Mouse (Mus musculus) megakaryocyte-erythroid progenitor cell, adult 5-6 weeks (primary cell): Measurements from ENCODE around the gene Gm49337. TPM values are rescaled to one million over a fixed set of nuclear protein-coding genes. Genes with fewer than 3 reads are reported as not detected.

ENCODE experiments used
- ATAC-seq: replicated peaks from 2 replicates; pipeline ENCODE4 v1.8.0; 2016; ENCODE audit warnings: mild to moderate bottlenecking, inconsistent platforms; ENCODE audit not compliant: severe bottlenecking, poor library complexity, low FRiP score, low TSS enrichment
- total RNA-seq, 2 experiments: library from RNA; stranded (forward) in 1 of 2; stranded (reverse) in 1 of 2; fragments of 200-1000, 215-1000 nt in 1 of 2; fragments of >200 nt in 1 of 2; fragmentation: Nextera tagmentation in 1 of 2; gene quantifications; 2 replicates each; pipeline ENCODE4 v1.2.3; 2014 to 2017

Gene Gm49337
- total RNA-seq (2014; fragmentation: Nextera tagmentation), result not detected in 2 replicates
- not detected in 2 replicates for total RNA-seq (2017)

DNA sequence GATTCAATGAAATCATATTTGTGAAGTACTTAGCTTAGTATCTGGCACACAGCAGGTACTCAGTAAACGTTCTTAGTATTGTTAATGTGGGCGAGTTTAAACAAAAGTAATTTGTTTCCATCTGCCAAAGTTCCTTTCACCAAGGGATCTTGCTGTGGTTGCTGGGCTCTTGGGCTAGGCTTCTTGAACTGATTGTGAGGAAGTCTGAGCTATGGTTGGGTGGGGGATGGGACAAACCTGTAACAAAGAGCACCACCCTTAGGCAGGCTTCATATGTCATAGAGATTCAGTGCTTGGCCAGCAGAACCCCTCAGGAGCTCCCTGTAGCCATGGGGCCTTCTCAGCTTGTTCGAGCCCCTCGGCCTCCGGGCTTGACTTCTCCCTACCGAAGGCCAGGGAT is at the start of gene Gm49337, which contains the start of gene 1700042G07Rik:
TSS of gene Gm49337 (plus strand) at position 313 of the 400 bp plus-strand sequence.
TSS of gene 1700042G07Rik (plus strand) at position 301 of the 400 bp plus-strand sequence.
- ATAC-seq, result no peak

DNA sequence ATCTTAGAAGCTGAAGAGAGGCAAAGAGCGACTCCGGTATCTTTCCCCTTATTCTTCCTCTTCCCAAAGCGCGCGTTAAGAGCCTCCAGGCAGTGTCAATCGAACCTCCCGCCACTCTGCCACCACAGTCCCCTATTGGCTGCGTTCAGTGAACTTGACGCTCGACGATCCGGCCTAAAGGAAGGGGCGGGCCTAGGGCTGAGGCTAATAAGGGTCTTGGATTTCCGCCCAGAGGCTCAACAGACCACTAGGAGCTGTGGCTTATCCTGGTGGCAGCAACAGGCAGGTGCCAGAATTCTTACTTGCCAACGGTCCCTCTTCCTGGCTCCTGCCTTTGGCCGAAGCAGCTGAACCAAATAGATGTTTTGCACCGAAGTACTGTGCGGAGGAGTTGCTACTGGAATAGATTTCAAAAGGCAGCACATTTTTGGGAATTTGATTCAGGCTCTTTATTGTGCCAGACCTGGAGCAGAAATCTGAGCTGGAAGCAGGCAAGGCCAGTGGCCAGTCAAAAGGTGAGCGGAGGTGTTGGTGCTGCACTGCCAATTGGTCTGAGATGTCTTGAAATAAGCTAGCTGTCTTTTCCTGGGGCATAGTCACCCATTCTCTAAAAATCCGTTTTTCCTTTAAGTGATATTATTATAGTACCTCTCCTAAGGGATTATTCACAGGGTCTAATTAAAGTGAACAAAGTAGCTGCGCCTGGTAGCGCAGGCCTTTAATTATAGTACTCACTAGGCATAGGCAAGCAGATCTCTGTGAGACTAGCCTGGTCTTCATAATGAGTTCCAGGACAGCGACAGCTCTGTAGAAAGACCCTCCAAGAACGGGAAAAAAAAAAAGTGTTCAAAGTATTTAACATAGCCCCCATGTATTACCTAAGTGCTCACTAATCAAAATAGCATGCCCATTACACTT is 49.3 kb upstream of the Gm49337 start, which contains the start of the genes Rad54l and Pomgnt1:
TSS of gene Rad54l (minus strand) at position 89 of the 918 bp plus-strand sequence.
TSS of gene Pomgnt1 (plus strand) at position 239 of the 918 bp plus-strand sequence.
- ATAC-seq, result peak; percentile 97

GRCm38 (mm10) chr4:116125803-116126386 is 47.3 kb upstream of the Gm49337 start:
- peak; percentile 46 for ATAC-seq

- no peak for ATAC-seq
Measured at GRCm38 (mm10) chr4:116127956-116128355, 45.2 kb upstream of the Gm49337 start.

DNA sequence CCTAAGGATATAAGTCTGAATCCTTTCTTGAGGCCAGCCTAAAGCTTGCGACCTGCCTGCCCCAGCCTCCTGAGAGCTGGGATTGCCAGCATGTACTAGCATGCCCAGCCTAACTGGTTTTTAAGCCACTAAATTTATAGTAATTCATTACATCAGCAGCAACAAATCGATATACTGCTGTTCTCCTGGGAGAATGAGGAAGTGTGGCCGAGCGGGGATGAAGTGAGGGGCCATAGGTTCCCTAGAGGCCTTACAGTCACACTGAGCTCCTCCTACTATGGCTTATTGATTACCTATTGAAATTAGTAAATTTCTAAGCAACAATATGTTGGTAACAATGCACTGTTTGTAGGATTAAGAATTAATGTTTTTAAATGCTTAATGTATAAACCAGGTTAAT is 40.1 kb upstream of the Gm49337 start:
- no peak for ATAC-seq

- peak; percentile 73 for ATAC-seq
Measured at GRCm38 (mm10) chr4:116134990-116135389, 38.2 kb upstream of the Gm49337 start.

- no peak for ATAC-seq
Measured at GRCm38 (mm10) chr4:116137421-116137996, 35.7 kb upstream of the Gm49337 start.

GRCm38 (mm10) chr4:116140801-116141574 is 32.2 kb upstream of the Gm49337 start:
- no peak for ATAC-seq

DNA sequence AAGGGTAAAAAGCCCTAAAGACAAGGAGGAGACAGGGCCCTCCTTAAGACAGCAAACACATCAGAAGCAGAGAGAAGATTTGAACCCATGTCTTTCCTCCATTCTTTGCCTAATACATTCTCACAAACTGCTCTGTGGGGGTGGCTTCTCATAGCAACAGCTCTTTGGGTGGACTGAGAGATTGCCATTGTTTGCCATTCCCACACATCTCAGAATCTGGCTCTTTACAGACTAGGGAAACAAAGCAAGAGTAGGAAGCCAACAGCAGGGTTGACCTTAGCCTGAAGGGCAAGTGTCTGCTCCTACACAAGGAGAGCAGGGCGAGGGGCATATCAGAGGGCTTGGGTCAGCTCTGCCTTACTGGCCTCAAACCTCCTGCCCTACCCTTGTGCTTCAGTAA is 31.4 kb upstream of the Gm49337 start:
- ATAC-seq, result no peak

DNA sequence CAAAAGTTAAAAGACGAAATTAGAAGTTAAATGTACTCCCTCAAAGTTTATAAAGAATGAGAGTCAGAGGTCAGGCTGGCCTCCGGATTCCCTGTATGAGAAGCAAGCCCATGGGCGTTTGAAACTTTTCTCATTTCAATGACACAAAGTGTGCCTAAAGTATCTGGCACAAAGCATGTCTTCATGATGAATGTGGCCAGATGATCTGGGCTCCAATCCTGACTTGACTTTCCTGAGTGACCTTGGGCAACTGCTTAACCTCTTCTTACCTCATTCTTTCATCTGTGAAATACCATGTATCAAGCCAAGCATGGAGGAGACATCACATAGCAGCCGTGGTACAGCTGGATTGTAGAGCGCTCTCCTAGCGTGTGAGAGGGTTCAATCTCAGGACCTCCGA is 30.9 kb upstream of the Gm49337 start:
- no peak for ATAC-seq

DNA sequence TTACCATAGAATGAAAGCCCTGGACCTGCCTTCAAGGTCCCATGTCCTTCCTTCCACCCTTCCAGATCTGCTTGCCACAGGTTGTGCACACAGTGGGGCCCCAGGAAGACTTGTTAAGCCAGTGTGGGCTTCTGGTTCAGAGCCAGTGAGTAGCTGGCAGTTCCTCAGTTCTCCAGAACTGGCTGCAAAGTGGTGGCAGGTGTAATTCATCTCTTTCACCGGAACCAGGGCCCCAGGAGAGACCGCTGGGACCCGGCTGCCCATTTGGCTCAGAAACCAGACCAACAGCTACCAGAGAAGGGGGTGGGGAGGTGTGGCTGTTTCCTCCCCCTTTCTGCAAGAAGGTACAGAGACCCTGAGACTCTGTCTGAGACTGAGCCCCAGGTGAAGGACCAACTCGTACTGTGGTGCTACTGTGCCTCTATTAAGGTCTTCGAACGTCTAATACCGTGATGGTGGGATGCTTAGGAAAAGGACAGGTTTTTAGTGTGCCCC is 29.8 kb upstream of the Gm49337 start:
- ATAC-seq, result peak; percentile 35

GRCm38 (mm10) chr4:116143891-116144717 is 29.1 kb upstream of the Gm49337 start:
- ATAC-seq, result peak; percentile 60; the same call in 1 of the 2 replicates

DNA sequence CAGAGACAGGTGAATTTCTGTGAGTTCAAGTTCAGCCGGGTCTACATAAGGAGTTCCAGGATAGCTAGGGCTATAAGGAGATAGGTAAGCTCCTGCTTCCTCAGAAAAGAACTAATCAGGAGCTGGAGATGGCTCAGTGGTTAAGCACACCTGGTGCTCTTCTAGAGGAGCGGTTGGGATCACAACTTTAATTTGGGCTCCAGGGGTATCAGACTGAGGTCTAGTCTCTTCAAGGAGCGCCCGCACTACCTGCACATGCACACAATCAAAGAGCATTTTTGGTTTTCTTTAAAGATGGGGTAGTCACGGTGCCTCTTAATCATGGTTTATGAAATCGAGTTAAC is 23.4 kb upstream of the Gm49337 start:
- ATAC-seq, result no peak

DNA sequence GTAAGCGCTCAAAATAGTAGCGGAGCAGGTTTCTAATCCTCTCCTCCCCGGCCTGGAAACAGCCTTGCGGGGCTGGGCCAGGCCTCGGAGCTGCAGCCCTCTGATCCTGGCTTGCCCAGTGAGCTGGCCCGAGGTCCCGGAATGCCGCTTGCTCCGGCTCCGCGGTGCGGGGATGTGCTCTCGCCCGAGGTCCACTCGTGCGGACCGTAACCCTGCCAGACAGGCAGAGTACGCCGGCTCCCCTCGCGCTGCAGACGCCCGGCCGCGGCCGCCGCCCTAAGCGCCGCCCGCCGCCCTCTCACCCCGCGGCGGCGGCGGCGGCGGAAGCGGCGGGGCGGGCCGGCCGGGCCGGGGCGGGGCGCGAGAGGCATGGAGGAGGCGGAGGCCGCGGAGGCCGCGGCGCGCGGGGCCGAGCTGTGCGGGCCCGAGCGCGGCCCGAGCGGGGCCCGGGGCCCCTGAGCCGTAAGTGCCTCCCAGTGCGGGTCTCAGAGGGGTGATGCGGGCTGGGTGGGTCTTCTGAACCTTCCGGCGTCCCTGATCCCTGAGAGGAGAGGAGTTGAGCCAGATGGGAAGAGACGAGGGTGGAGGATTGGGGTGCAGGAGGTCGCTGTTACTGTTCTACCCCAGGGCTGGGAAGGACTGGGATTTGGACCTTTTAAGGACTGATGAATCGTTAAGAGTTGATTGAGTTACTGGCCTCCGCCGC is 22.9 kb upstream of the Gm49337 start:
- peak; percentile 66 for ATAC-seq

DNA sequence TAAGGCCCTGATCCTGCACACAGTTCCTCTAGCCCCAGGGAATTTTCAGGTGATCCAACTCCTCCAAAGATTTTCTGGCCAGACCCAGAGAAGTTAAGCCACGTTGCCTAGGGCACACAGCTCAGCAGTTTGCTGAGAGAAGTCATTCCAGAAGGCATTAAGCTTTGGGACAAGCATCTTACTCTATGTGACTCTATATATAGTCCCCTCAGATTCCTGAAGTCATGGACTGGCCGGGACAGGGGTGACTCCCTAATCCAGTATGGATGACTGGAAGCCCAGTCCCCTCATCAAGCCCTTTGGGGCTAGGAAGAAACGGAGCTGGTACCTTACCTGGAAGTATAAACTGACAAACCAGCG is 22.3 kb upstream of the Gm49337 start:
- no peak for ATAC-seq

DNA sequence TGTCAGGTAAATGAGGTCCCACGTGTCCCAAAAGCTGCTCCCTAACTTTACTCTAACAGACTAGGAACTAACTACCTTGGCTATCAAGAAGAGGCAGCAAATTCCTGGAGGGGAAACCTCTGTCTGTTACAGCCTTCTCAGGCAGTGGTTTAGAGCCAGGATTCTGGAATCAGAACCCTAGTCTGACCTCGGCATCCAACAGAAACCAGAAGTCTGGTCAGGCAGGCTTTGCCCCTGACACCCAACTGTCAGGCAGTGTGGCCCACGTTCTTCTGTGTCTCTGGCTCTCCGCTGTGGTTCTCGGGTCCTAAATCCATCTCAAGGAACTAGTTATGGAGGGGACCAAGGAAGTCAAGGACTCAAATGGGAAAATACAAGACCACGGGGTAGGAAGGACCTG is 21.9 kb upstream of the Gm49337 start, which contains the start of gene Lurap1:
TSS of gene Lurap1 (minus strand) at position 101 of the 400 bp plus-strand sequence.
- no peak for ATAC-seq

DNA sequence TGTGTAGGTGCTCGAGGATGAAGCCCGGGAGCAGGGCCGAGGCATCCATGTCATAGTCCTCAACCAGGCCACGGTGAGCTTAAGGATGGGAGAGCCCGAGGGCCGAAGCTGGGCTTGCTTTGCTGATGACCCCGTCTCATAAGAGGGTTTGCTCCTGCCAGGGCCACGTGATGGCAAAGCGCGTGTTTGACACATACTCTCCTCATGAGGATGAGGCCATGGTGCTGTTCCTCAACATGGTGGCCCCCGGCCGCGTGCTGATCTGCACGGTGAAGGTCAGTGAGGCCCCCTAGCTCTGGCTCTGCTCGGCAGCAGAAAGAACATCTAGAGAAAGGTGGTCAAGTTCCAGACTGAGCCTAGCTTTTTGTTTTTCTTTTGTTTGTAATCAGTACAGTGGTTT is 20.5 kb upstream of the Gm49337 start:
- ATAC-seq, result no peak

- no peak for ATAC-seq
Measured at GRCm38 (mm10) chr4:116157882-116158281, 15.3 kb upstream of the Gm49337 start.
